Mouse (Mus musculus) retina, embryonic 14.5 days (tissue): ENCODE data around the gene Ndufab1.

Experiments
- DNase-seq: peaks from one replicate; pipeline ENCODE4 v3.0.0-alpha.2; 2015; ENCODE audit warnings: low spot score

The Ndufab1 gene

DNA sequence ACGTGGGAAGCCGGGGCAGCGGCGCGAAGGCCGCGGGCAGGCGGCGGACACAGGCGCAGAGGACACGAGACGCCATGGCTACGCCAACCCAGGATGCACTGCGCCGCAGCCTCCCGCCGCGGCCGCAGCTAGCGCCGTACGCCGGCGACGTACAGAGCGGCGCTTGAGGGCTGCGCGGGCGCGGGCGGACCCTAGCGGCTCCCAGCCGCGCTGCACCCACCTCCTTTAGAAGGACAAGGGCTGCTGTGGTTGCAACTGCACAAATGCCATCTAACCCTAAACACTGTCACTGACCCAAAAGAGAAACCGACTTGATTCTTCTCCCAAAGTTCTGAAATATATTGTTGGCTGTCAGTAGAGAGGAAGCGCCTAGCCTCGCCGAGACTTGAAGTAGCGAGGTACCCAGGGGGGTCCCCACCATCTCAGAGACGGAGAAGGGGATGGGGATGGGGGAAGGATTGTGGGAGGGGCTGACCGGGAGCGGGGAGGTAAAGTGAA is at the start of gene Ndufab1:
Gene Ndufab1 (minus strand): TSS at position 140 of the 498 bp plus-strand sequence.
- DNase-seq, result peak; percentile 96

DNA sequence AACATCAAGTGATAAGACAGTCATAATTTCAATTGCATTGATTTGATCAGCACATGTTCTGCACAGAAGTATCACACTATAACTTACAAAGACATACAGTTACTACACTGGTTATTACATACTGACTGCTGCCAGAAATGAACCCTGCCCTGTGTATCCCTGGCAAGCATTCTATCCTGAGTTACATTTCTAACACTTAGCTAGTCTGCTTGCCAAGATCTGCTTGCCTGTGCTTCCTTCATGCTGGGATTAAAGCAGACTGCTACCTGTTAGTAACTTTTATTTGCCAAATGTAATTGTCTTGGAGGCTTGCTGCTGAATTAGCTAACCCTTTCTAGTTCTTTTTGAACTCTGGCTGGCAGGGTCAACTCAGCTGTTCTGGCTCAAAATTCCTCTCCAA is 39.3 kb upstream of the Ndufab1 start:
- DNase-seq, result no peak

DNA sequence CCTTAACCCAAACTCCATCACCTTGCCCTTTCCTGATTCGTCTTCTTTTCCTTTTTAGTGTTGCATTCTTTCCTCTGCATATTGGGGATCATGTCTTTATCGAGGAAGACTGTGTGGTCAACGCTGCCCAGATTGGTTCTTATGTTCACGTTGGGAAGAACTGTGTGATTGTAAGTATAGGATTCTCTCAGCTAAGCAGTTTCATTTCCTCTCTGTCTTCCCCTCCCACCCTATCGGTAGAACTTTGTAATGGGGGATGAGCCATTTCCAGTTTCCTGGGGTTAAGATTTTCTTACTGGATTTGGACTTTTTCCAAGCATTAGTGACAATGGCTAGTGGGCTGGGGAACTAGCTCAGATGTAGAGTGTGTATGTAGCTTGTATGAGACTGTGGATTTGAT is 36.5 kb upstream of the Ndufab1 start:
- DNase-seq, result no peak

DNA sequence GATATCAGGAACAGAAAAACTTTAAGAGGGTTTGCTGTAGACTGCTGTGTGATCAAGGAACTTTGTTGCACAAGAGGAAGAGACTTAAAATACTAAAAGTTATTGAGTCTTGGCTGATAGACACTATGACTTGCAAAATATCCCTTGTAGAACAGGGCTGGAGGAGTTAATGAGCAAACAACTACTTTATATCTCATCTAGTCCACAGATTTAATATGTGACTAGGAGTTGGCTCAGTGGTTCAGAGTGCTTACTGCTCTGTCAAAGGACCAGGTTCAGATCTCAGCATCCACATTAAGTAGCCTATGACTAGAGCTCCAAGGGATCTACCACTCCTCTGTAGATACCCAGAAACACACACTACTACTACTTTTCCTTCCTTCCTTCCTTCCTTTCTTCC is 35.4 kb upstream of the Ndufab1 start:
- no peak for DNase-seq

DNA sequence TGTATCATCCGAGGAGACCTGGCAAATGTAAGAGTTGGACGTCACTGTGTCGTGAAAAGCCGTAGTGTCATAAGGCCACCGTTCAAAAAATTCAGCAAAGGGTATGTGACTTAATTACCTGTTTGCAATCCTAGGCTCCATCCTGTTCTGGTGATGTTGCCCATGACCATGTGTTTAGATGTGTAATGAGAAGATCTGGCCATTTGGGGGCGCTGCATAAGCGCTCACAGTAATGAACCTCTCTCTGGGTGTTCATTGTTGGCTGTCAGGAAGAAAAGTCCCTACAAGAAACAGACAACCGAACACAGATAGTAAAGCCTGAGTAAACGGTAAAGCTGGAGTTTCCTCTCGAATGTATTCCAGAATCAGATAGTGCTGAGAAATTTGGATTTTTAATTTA is 33.4 kb upstream of the Ndufab1 start:
- DNase-seq, result peak; percentile 44

DNA sequence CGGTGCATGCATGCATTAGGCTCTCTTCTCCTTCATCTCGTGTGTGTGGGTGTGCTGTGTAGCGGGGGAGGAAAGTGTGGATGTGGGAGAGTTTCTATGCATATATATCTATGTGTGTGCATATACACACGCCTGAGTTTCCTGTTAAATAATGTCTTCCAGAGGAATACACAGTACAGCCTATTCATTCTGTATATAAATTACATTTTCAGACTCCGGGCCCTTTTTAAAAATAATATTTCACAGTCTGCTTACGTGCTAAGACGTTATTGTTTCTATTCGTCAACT is 31.6 kb upstream of the Ndufab1 start:
- DNase-seq, result peak; percentile 2

DNA sequence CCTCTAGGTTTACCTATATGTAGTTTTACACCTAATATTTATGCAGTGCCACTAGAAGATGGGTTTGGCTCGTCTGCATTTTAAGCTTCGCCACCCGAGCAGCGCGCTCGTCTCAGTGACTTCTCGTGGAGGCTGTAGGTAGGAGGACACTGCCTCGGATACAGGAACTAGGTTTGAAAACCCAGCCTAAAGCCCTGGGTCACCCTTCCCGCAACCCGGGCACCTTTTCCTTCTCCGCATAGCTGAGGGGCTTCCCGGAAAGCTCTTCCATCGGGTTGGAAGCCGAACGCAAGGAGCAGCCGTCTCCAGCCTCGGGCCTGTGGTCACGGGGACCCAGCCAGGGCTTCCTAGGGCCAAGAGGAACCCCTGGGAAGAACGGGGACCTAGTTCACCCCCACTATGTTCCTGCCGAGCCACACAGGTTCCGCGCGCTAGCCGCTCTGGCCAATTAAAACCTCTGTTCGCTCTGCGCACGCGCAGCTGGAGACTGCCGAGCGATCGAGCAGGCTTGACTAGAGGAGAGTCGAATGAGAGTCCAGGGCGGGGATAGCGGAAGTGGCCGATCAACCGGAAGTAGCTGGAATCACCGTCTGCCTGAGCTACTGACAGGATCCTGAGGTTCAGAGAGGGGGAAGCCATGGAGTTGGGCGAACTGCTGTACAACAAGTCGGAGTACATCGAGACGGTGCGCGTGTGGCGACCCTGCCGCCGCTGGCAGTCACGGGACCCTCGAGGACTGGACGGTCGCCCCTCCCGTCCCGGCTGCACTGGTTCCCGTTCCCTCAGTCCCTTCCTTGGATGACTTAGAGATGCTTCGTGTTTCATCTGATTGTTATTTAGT is 31.0 kb upstream of the Ndufab1 start, which contains the start of the genes Palb2 and Dctn5:
Gene Palb2 (minus strand): TSS at position 489 of the 841 bp plus-strand sequence.
Gene Dctn5 (plus strand): TSS at position 545 of the 841 bp plus-strand sequence.
- DNase-seq, result peak; percentile 98

DNA sequence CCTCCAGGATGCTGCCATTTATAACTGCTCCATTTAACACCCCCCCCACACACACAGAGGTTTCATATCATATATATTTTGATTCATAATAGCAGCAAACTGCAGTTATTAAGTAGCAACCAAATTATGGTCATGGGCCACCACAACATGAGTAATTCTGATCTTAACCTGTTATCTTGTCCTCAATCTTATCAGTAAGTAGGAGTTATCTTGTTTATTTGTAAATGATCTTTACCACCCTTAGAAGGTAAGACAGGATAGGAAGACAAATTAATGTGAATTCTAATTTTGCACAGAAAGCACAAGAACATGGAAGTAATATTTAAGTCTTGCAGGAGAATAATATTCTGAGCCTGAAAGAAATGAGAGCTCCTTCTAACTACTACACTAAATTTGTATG is 30.1 kb upstream of the Ndufab1 start:
- no peak for DNase-seq

DNA sequence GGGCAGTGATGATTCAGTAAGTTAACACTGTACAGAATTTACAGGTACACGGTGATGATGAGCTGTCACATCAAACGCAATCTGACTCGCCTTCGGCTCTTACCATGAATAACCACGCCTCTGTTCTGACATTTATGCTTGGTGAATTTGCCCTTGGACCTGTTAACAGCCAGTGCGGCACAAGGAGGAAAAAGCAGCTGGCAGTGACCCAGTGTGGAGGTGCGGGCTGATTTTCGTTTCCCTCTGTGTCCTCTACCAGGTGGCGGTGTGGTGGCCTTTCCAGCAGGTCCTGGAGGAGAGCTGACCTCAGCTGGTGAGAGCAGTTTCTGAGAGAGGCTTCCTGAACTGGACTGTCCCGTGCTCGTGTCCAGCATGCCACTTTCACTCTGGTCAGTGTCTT is 25.3 kb upstream of the Ndufab1 start:
- no peak for DNase-seq

DNA sequence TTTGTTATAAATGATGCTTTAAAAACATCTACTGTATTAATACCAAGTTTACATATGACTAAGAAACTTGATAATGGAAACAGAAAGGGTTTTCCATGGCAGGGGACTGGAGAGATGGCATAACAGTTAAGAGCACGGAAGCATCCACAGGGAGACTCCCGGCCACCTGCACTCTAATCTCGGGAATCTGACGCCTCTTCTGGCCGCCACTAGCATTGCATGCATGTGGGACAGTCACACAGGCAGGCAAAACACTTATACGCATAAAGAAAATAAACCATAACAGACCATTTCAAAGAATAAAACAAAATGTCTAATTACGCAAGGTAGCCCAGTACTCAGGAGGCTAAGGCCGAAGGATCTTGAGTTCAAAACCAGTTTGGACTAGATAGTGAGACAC is 23.9 kb upstream of the Ndufab1 start:
- no peak for DNase-seq

DNA sequence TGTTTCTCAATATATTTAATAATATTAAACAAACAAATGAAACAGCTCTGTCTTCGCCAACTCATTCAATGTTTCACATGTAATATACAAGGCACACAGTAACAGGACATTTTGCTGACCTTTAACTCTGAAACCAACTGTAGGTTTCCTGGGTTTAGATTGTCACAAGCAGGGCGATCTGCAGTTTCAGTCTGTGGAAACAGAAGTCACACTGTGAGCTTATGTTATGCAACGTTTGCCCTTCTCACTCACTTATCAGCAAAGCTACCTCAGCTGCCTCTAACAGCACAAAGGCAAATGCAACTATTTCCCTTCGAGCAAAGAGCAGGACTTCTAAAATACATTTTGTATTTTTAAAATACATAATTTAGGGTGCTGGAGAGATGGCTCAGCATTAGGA is 21.8 kb upstream of the Ndufab1 start:
- no peak for DNase-seq

DNA sequence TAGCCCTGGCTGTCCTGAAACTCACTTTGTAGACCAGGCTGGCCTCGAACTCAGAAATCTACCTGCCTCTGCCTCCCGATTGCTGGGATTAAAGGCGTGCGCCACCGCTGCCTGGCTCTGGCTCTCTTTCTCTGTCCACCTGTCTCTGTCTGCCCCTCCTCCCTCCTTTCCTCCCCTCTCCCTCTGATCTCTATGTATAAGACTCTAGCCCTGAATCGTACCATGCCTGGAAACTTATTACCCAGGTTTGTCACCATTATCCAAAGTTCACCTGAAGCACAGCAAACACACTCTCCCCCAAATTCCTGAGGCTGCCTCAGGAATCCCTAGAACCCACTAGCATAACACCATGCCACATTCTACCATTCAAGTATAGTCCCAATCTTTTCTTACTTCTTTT is 6.5 kb upstream of the Ndufab1 start:
- DNase-seq, result no peak

DNA sequence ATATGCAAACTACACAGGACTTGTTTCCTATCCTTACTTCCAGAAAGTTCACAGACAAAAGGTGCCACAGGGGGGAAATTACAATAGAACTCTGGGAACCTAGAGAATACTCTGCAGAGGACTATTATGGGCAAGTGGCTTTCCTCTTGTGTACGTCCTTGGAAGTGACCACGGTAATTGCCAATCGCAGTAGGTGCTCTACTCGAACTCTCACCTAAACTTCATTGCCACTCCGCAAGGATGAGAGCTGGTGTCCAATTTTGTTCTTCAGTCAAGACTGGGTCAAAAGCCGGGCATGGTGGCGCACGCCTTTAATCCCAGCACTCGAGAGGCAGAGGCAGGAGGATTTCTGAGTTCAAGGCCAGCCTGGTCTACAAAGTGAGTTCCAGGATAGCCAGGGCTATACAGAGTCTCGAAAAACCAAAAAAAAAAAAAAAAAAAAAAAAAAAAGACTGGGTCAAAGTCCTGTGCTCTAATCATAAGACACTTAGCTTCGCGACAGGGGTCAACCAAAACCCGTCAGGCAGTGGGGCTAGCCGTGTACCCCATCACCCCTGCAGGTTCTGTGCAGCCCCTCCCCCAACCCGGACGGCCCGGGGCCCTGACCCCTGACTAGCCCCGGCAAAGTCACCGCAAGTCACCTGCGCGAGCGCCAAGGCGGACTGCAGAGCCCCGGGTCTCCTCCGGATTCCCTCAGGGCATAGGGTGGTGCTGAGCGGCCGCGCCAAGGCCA is 506 bp downstream of the Ndufab1 start:
- DNase-seq, result peak; percentile 57

DNA sequence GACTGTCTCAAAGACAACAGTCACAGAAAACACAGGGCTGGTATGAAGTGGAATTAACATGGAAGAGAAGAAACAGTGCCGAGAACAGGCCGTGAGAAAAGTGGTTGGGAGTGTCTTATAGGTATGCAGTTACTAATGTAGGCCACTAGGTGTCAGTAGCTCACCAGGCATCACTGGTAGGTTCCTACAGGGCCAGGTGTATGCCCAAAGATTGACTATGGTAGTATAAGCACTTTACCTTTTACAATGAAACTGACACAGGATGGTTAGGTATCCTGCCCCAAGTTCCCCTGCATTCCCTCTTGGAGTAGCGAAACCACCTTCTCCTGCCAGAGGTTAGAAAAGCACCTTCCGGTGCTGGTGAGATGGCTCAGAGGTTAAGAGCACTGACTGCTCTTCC is 2.5 kb downstream of the Ndufab1 start:
- DNase-seq, result peak; percentile 77

DNA sequence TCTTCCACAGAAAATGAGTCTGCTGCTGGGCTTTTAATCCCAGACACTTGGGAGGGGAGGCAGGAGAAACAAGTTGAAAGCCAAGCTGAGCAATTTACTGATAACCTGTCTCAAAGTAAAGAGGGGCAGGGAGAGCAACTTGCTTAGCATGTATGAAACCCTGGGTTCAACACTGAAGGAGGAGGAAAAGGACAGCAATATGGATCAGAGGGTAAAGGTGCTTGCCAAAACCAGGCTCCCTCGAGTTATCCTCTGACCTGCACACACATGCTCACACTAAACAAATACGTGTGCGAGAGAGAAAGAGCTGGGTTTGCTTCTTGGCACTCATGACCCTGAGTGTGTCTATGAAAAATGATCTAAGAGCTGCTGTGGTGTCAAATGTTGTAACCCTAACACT is 3.7 kb downstream of the Ndufab1 start:
- DNase-seq, result no peak

DNA sequence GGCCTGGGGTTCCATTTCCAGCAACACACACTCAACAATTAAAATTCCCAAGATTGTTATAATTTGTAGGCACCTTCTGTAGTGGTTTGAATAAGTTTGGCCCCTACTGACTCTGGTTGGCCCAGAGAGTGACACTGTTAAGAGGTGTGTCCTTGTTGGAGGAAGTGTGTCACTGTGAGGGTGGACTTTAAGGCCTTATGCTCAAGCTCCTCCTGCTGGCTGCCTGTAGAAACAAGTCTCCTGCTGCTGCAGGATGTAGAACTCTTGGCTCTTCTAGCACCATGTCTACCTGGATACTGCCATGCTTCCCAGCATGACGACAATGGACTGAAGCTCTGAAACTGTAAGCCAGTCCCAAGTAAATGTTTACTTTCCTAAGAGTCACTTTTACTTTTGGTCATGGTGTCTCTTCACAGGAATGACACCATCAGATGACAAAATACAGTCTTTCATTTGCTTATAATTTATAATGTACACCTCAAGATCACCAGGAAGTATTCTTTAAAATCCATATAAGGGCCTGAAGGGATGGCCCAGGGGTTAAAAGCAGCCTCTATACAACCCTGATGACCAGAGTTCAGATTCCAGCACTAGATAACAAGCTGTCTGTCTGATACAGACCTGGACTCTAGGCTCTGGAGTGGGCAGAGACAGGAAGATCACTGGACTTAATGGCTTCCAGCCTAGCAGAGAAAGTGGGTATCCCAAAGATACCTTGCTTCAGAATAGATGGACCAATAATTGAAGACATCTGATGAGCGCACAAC is 6.9 kb downstream of the Ndufab1 start:
- DNase-seq, result no peak

DNA sequence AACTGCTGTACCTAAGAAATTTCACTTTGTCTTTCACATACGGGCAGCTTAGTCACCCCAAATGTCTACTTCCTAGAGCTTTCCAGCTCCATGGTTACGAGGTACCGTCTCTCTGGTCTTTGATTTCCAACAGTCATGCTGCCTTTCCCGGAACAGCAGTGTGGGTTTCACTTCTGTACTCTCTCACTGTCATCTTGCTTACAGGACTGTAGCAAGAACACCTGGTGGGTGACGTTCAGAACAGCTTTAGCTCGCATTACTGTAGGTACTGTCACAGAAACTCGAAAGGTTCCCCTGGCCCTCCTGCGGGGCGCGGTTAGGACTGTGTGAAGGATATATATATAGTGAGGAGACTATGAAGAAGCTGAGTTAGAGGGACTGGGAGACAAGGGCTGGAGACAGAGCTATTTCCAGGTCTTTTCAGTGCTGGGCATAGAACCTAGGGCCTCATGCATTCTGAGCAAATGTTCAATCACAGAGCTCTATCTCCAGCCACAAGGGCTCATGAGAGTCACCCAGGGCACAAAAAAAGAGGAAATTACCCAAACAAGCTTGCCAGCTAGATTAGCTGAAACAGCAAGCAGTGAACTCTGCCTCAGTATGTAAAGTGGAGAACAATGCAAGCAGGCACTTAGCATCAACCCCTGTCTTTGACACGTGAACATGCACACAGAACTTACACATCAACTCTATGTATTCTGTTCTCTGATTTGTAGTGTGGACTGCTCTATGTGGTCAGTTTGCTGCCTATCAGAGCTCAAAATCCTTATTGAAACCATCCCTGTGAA is 14.3 kb downstream of the Ndufab1 start:
- DNase-seq, result no peak

DNA sequence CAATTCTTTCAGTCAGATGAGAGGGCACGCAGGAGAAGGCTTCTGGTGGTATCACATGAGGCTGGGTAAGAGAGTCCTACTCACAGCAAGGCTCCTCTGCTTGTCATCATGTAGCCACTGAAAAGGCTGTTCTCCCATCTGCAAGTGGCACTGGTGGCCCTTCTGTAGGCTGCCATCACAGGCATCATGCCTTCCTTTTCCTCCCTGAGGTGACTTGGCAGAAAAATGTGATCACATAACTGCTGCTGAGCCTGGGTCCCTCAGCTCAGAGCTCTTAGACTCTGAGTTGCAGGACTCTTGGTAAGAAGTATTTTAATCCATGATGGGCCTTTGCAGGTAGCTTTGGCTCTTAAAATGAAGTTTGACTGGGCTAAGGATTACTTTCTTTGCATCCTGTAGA is 20.6 kb downstream of the Ndufab1 start:
- DNase-seq, result no peak

DNA sequence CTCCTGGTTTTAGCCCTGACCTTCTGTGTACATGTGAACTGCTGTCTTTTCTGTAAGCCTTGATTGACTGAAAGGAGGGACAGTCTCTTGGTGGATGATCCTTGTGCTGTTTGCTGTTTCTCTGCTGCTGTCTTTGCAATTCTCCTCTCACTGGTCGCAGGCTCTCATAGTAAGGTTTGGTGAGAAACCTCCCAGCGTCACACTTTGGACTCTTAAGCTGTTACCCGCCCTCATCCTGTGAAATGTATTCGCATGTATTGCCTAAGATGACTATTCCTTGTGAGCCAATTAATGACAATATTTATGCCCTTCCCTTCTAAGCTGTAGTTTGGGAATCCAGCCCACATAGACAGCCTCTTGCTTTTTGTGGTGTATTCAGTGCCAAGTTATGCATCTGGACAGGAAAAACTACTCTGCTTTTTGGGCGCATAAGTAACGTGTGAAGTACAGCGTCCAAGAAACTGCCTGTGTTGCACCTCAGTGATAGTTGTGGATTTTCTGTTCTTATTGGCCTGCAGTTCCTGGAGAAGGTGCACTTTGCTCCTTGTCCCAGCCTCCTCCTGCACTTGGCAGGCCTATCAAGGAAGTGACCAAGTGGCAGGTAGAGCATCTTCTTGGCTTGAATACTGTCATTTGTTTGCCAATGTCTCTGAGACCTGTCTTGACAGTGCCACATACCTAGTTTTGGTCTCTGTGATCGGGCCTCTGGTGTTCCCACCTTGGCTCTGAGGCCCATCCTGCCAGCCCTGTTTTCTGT is 21.7 kb downstream of the Ndufab1 start:
- no peak for DNase-seq

DNA sequence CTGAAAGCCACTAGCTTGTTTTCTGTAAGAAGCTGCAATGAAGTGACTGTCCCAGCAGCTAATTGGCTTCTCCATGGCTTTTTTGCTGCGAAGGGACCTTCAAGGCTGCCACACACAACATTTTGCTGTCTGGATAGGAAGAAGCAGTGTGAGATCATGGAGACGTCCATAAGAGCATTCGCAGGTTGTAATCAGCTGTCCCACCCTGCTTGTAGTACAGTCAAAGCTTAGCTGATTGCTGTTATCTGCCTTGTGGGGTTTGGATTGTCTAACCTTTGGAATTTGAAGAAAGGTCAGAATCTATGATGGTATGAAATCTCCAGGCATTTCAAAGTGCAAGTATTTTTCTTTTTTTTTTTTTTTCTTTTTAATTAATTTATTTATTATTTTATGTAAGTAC is 27.3 kb downstream of the Ndufab1 start:
- no peak for DNase-seq
